Mouse (Mus musculus) MEL (cell line): Measurements from ENCODE around the gene Lsp1. TPM values are rescaled to one million over a fixed set of nuclear protein-coding genes. Genes with fewer than 3 reads are reported as not detected.

ENCODE experiments used
- DNase-seq: peaks from one replicate; pipeline ENCODE4 v3.0.0; 2011; ENCODE audit warnings: low read depth, low spot score
- H3K27ac ChIP-seq: 2 replicates; pipeline ENCODE4 v1.5.1; 2012; ENCODE audit warnings: low read depth, mild to moderate bottlenecking, control low read depth, low read length, moderate library complexity; ENCODE audit not compliant: control insufficient read depth
- H3K27me3 ChIP-seq, 2 experiments: fragments of 150-350 bp in 1 of 2; sonication (generic) in 1 of 2; 2 replicates each; pipeline ENCODE4 v1.6.1; 2012; ENCODE audit warnings: low read length in 2 of 2, mild to moderate bottlenecking in 2 of 2, improper control_type of control experiment in 1 of 2, moderate library complexity in 1 of 2; ENCODE audit not compliant: insufficient read depth in 2 of 2, control insufficient read depth in 1 of 2
- H3K36me3 ChIP-seq, 2 experiments: 2 replicates each; pipeline ENCODE4 v1.6.1; 2012 to 2014; ENCODE audit warnings: low read length in 2 of 2, improper control_type of control experiment in 1 of 2, inconsistent platforms in 1 of 2, mild to moderate bottlenecking in 1 of 2; ENCODE audit not compliant: insufficient read depth in 2 of 2, control insufficient read depth in 1 of 2
- H3K4me1 ChIP-seq, 2 experiments: fragments of 150-350 bp in 1 of 2; sonication (generic) in 1 of 2; 2 replicates each; pipeline ENCODE4 v1.6.1; 2012; ENCODE audit warnings: low read length in 2 of 2, improper control_type of control experiment in 1 of 2, mild to moderate bottlenecking in 1 of 2; ENCODE audit not compliant: insufficient read depth in 2 of 2, control insufficient read depth in 1 of 2
- H3K4me3 ChIP-seq, 2 experiments: fragments of 150-350 bp in 1 of 2; sonication (generic) in 1 of 2; 2 replicates each; pipeline ENCODE4 v1.5.1; 2012; ENCODE audit warnings: low read depth in 2 of 2, low read length in 2 of 2, mild to moderate bottlenecking in 2 of 2, moderate library complexity in 2 of 2, control low read depth in 1 of 2, improper control_type of control experiment in 1 of 2; ENCODE audit not compliant: control insufficient read depth in 1 of 2, insufficient read depth in 1 of 2
- H3K79me2 ChIP-seq: 2 replicates; pipeline ENCODE4 v1.6.1; 2012; ENCODE audit warnings: mild to moderate bottlenecking, low read length, moderate library complexity; ENCODE audit not compliant: control insufficient read depth, poor library complexity, insufficient read depth
- H3K9ac ChIP-seq: 2 replicates; pipeline ENCODE4 v1.6.1; 2012; ENCODE audit warnings: low read depth, mild to moderate bottlenecking, control low read depth, low read length, moderate library complexity; ENCODE audit not compliant: control insufficient read depth, poor library complexity, severe bottlenecking
- H3K9me3 ChIP-seq: fragments of 150-350 bp; sonication (generic); replicated peaks from 2 replicates; pipeline ENCODE4 v1.6.1; 2012; ENCODE audit warnings: mild to moderate bottlenecking, low read length, improper control_type of control experiment, moderate library complexity; ENCODE audit not compliant: insufficient read depth
- BHLHE40 ChIP-seq: IDR thresholded peaks from 2 replicates; pipeline ENCODE4 v1.6.1; 2012; ENCODE audit warnings: low read depth, mild to moderate bottlenecking, inconsistent platforms, low read length, improper control_type of control experiment, borderline replicate concordance
- CHD1 ChIP-seq: IDR thresholded peaks from 2 replicates; pipeline ENCODE4 v1.6.1; 2012; ENCODE audit warnings: low read depth, mild to moderate bottlenecking, inconsistent platforms, low read length, improper control_type of control experiment
- CHD2 ChIP-seq: IDR thresholded peaks from 2 replicates; pipeline ENCODE4 v1.6.1; 2011; ENCODE audit warnings: low read length, improper control_type of control experiment
- MAX ChIP-seq: IDR thresholded peaks from 2 replicates; pipeline ENCODE4 v1.6.1; 2011; ENCODE audit warnings: low read length, improper control_type of control experiment
- MEF2A ChIP-seq: IDR thresholded peaks from 2 replicates; pipeline ENCODE4 v1.6.1; 2014; ENCODE audit warnings: low read depth, mild to moderate bottlenecking, inconsistent platforms, low read length, improper control_type of control experiment; ENCODE audit not compliant: poor library complexity, insufficient replicate concordance, severe bottlenecking; ENCODE audit errors: extremely low read depth
- MXI1 ChIP-seq: IDR thresholded peaks from 2 replicates; pipeline ENCODE4 v1.6.1; 2011; ENCODE audit warnings: mild to moderate bottlenecking, low read depth, low read length, improper control_type of control experiment
- MYC ChIP-seq: IDR thresholded peaks from 2 replicates; pipeline ENCODE4 v1.6.1; 2011; ENCODE audit warnings: low read depth, mild to moderate bottlenecking, low read length, improper control_type of control experiment, moderate library complexity
- NELFE ChIP-seq: IDR thresholded peaks from 2 replicates; pipeline ENCODE4 v1.6.1; 2011; ENCODE audit warnings: low read depth, low read length, improper control_type of control experiment
- POLR2AphosphoS5 ChIP-seq: IDR thresholded peaks from 2 replicates; pipeline ENCODE4 v1.6.1; 2012; ENCODE audit warnings: low read depth, borderline replicate concordance, mild to moderate bottlenecking, inconsistent platforms, low read length, moderate library complexity, mixed read lengths
- RAD21 ChIP-seq: IDR thresholded peaks from 2 replicates; pipeline ENCODE4 v1.6.1; 2011; ENCODE audit warnings: mild to moderate bottlenecking, low read depth, low read length, improper control_type of control experiment
- RCOR1 ChIP-seq: IDR thresholded peaks from 2 replicates; pipeline ENCODE4 v1.6.1; 2012; ENCODE audit warnings: low read depth, mild to moderate bottlenecking, inconsistent platforms, low read length, improper control_type of control experiment
- SMC3 ChIP-seq: IDR thresholded peaks from 2 replicates; pipeline ENCODE4 v1.6.1; 2011; ENCODE audit warnings: low read depth, low read length, improper control_type of control experiment
- TBP ChIP-seq: IDR thresholded peaks from 2 replicates; pipeline ENCODE4 v1.8.0; 2011; ENCODE audit warnings: low read depth, low read length, improper control_type of control experiment
- USF1 ChIP-seq: IDR thresholded peaks from 2 replicates; pipeline ENCODE4 v1.6.1; 2014; ENCODE audit warnings: low read depth, mild to moderate bottlenecking, inconsistent platforms, low read length, improper control_type of control experiment, moderate library complexity
- ZC3H11A ChIP-seq: IDR thresholded peaks from 2 replicates; pipeline ENCODE4 v1.6.1; 2012; ENCODE audit warnings: low read depth, mild to moderate bottlenecking, inconsistent platforms, low read length, improper control_type of control experiment
- ZKSCAN1 ChIP-seq: IDR thresholded peaks from 2 replicates; pipeline ENCODE4 v1.6.1; 2012; ENCODE audit warnings: low read depth, mild to moderate bottlenecking, inconsistent platforms, low read length, improper control_type of control experiment, moderate library complexity
- ZNF384 ChIP-seq: IDR thresholded peaks from 2 replicates; pipeline ENCODE4 v1.6.1; 2012; ENCODE audit warnings: low read depth, mild to moderate bottlenecking, inconsistent platforms, low read length, improper control_type of control experiment
- polyA plus RNA-seq, 2 experiments: library from polyadenylated mRNA; stranded (reverse) in 1 of 2; unstranded in 1 of 2; fragments of >175 nt in 1 of 2; fragments of >200 nt in 1 of 2; gene quantifications; 2 replicates each; pipeline versions ENCODE4 v1.2.1 to v1.2.4; 2012; ENCODE audit warnings: low replicate concordance in 2 of 2, low read depth in 1 of 2; ENCODE audit not compliant: insufficient read length in 2 of 2, insufficient read depth in 1 of 2, missing spikeins in 1 of 2
- total RNA-seq: library from RNA; depleted of rRNA; stranded (reverse); fragments of 300-350 nt; gene quantifications from 2 replicates; pipeline ENCODE4 v1.2.3, GENCODE M21; 2012

The Lsp1 gene
- total and polyA plus RNA-seq, 3 experiments: not detected

DNA sequence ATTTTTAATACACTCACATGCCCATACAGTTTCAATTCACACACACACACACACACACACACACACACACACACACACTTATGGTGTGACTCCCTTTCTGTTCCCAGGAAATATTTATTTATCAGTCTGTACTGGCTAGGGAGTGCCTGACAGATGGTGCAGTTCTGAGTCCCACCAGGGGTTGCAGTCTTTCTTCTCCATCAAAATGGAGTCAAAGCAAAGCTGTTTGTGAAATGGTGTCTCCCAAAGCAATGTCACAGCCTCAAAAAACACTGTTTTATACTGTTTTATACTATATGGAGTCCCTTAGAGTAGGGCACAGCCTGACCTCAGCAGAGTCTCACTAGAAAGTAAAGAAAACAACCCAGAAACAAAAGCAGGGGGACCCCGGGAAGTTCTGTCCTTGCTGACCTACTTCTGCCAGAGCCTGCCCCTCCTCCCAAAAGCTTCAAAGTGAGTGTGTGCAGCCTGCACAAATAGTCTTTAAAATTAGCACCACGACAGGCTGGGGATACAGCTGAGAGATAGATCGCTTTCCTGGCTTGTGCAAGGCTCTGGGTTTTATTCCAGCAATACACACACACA lies 3.3 kb upstream of the Lsp1 start:
- Histone ChIP-seq H3K79me2 (no peaks in the 10 kb centered on the region), H3K27ac (no peak overlapping the region), H3K9me3 (no peaks in the 10 kb centered on the region), H3K36me3 (no peaks in the 10 kb centered on the region), H3K4me3 (no peak overlapping the region), H3K27me3 (peaks cover 0 to 2% of the 10 kb centered on the region in 2 experiments; a peak in 1 of 4 replicates), H3K4me1 (no peaks in the 10 kb centered on the region), H3K9ac (no peak overlapping the region)
- no peak for TF ChIP-seq MAX
- TF ChIP-seq POLR2AphosphoS5: no peak
- no peak for TF ChIP-seq MEF2A
- DNase-seq: no peak

DNA sequence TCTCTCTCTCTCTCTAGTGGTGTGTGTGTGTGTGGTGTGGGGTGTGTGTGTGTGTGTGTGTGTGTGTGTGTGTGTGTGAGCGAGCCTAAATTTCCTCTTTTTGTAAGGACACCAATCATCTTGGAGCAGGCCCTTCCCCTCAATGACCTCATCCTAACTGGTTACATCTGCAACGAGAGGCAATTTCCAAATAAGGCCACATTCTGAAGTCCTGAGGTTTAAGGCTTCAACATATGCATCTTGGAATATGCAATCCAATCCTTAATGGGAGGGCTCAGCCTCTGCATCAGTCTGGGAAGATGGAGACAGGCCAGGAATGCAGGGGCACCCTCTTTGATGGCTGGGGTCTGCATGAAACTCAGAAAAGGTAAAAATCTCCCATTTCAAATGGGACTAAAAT lies 2.6 kb upstream of the Lsp1 start:
- TF ChIP-seq NELFE: no peak
- no peak for TF ChIP-seq ZKSCAN1
- no peak for TF ChIP-seq MYC
- TF ChIP-seq BHLHE40: no peak
- no peak for TF ChIP-seq USF1
- TF ChIP-seq MEF2A: no peak
- no peak for TF ChIP-seq TBP
- no peak for TF ChIP-seq MXI1
- no peak for TF ChIP-seq ZNF384
- TF ChIP-seq RCOR1: no peak
- Histone ChIP-seq H3K79me2 (no peaks in the 10 kb centered on the region), H3K36me3 (no peaks in the 10 kb centered on the region), H3K9ac (no peak overlapping the region), H3K4me1 (no peaks in the 10 kb centered on the region), H3K27ac (no peak overlapping the region), H3K4me3 (no peak overlapping the region), H3K9me3 (no peaks in the 10 kb centered on the region), H3K27me3 (no peaks in the 10 kb centered on the region; a peak in 1 of 4 replicates)
- DNase-seq: peak; percentile 17

DNA sequence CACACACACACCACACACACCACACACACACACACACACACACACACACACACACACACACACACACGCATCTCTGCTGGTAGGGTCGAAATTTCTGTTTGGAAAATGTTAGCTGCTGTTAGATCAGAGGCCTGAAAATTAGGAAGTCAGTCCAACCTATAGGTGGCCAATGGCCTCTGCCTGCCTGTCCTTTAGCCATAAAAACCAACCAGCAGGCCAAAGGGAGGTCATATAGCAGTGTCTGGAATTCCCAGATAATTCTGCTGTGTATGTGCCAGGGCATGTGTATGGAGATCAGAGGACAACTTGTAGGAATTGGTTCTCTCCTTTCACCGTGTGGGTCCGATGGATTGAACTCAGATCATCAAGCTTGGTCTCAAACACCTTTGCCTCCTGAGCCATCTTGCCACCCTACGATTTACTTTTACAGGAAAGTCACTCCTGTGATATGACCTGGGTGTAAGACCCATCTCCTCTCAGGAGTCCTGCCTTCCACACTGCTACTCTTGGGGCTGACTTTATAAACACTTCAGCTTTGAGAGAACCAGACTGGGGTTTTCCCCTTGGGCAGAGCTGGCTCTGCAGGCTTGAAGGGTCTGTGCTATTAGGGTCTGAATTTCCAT lies 1.8 kb upstream of the Lsp1 start:
- H3K4me3 ChIP-seq: no peak overlapping the region
- no peak for TF ChIP-seq ZC3H11A
- no peak for TF ChIP-seq SMC3
- no peak for TF ChIP-seq CHD2
- TF ChIP-seq CHD1: no peak
- TF ChIP-seq MYC: no peak
- no peak for TF ChIP-seq RAD21
- H3K9me3 ChIP-seq: no peaks in the 10 kb centered on the region
- H3K4me1 ChIP-seq: no peaks in the 10 kb centered on the region
- no peak for DNase-seq
- no peaks in the 10 kb centered on the region for H3K36me3 ChIP-seq
- H3K27ac ChIP-seq: no peak overlapping the region
- H3K27me3 ChIP-seq: no peaks in the 10 kb centered on the region; a peak in 1 of 4 replicates
- no peaks in the 10 kb centered on the region for H3K79me2 ChIP-seq
- H3K9ac ChIP-seq: no peak overlapping the region
